Mouse (Mus musculus): ENCODE data around the gene Psma6. TPM values are rescaled to one million over a fixed set of nuclear protein-coding genes. Genes with fewer than 3 reads are reported as not detected.

Psma6 gene
- polyA plus RNA-seq, 1 experiment from 2014 or later: 473 TPM

DNA sequence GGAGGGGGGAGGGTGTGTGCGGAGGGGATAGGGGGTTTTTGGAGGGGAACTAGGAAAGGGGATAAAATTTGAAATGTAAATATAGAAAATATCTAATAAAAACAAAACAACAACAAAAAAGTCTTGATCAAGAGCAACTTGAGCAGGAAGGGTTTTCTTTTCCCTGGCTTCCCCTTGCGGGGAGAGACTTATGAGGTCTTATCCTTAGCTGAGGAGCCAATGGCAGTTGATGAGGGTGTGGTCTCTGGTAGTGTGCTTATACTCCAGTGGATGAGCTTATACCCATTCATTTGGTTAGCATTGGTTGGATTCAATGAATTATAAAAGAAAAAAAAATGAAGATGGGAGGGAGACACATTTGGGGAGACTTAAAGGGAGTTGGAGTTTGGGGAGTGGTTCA is 65.0 kb downstream of the Psma6 start:
- no peaks in the 10 kb centered on the region for H3K9me3 ChIP-seq (ENCODE audit: control insufficient read depth, low read length)
- H3K4me1 ChIP-seq (ENCODE audit: control insufficient read depth, insufficient read depth, low read length): peaks cover 13% of the 10 kb centered on the region
- 92% methylated on average over 2 of the region's 2 CpGs for WGBS
- H3K36me3 ChIP-seq (ENCODE audit: control insufficient read depth, insufficient read depth, low read length): no peaks in the 10 kb centered on the region
- H3K9ac ChIP-seq (ENCODE audit: low read depth, low read length): no peak overlapping the region
- no peak overlapping the region for H3K4me3 ChIP-seq (ENCODE audit: low read length)
- no peak overlapping the region for H3K4me2 ChIP-seq (replicated peaks; ENCODE audit: low read depth, low read length)
- no peak for ATAC-seq (ENCODE audit: low FRiP score, low TSS enrichment)
- H3K27me3 ChIP-seq (ENCODE audit: control insufficient read depth, insufficient read depth, low read length): no peaks in the 10 kb centered on the region
- no peak overlapping the region for H3K27ac ChIP-seq (ENCODE audit: low read depth, low read length)

DNA sequence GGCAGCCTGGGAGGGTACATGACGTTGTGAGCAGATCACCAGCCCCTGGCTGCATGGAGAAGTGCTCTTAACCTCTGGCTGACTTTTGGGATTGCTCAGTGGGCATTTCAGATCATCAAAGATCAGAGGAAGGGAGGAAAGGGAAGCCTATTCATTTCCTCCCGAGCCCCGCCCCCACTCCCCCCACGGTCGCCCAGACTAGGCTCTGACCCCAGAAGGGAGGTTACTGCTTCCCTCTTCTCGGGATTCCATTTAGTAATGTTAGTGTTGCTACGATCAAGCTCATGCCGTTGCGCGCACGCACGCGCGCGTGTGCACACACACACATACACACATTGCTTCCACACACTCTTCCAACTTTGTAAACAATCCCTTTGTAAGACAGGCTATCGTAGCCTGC is 66.4 kb downstream of the Psma6 start:
- ATAC-seq (ENCODE audit: low FRiP score, low TSS enrichment): no peak
- H3K36me3 ChIP-seq (ENCODE audit: control insufficient read depth, insufficient read depth, low read length): no peaks in the 10 kb centered on the region
- H3K9me3 ChIP-seq (ENCODE audit: control insufficient read depth, low read length): no peaks in the 10 kb centered on the region
- H3K4me2 ChIP-seq (replicated peaks; ENCODE audit: low read depth, low read length): no peak overlapping the region
- no peak overlapping the region for H3K9ac ChIP-seq (ENCODE audit: low read depth, low read length)
- WGBS: 42% methylated on average over 16 of the region's 16 CpGs
- H3K27ac ChIP-seq (ENCODE audit: low read depth, low read length): no peak overlapping the region
- H3K27me3 ChIP-seq (ENCODE audit: control insufficient read depth, insufficient read depth, low read length): no peaks in the 10 kb centered on the region
- H3K4me3 ChIP-seq (ENCODE audit: low read length): no peak overlapping the region
- H3K4me1 ChIP-seq (ENCODE audit: control insufficient read depth, insufficient read depth, low read length): peaks cover 13% of the 10 kb centered on the region

DNA sequence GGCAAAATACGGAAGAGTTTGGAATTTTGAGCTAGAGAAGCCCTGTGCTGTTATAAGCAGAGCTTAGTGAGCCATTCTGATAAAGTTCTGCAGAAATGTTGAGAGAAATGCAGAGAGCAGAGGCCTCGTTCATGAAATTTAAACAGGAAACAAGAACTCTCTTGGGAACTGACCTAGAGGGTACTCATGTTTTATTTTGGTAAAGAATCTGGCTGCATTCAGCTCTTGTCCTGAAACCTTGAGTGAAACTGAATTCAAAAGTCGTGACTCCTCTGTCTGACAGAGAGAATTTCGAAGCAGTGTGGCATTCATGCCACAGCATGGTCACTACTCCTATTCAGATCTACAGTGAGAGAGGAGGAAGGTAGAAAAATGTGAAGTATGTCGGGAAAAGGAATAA is 68.8 kb downstream of the Psma6 start:
- 35% methylated on average over 5 of the region's 5 CpGs for WGBS
- no peaks in the 10 kb centered on the region for H3K27me3 ChIP-seq (ENCODE audit: control insufficient read depth, insufficient read depth, low read length)
- no peak for ATAC-seq (ENCODE audit: low FRiP score, low TSS enrichment)
- H3K9ac ChIP-seq (ENCODE audit: low read depth, low read length): no peak overlapping the region
- H3K4me1 ChIP-seq (ENCODE audit: control insufficient read depth, insufficient read depth, low read length): no peaks in the 10 kb centered on the region
- H3K4me3 ChIP-seq (ENCODE audit: low read length): no peak overlapping the region
- no peaks in the 10 kb centered on the region for H3K36me3 ChIP-seq (ENCODE audit: control insufficient read depth, insufficient read depth, low read length)
- H3K9me3 ChIP-seq (ENCODE audit: control insufficient read depth, low read length): no peaks in the 10 kb centered on the region
- peak overlapping the region; percentile 18; the same call in 1 of the 2 replicates for H3K27ac ChIP-seq (ENCODE audit: low read depth, low read length)
- no peak overlapping the region for H3K4me2 ChIP-seq (replicated peaks; ENCODE audit: low read depth, low read length)

DNA sequence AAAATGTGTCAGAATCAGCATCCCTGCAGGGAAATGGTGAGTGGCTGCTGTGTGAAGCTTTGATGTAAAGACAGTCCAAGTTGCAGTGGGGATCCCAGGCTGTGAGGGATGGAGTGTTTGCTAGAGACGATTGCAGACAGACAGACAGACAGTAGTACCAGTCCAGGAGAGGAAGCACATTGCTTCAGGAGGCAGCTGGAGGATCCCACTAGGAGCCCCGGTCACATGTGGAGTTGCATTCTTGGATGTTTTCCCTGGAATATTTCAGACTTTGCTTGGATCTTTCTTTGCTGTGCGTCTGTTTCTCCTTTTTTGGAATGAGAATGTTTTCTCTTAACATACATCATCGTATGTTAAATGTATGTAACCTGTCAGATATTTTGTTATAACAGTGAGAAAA is 69.9 kb downstream of the Psma6 start:
- H3K9ac ChIP-seq (ENCODE audit: low read depth, low read length): no peak overlapping the region
- H3K27ac ChIP-seq (ENCODE audit: low read depth, low read length): no peak overlapping the region
- no peaks in the 10 kb centered on the region for H3K27me3 ChIP-seq (ENCODE audit: control insufficient read depth, insufficient read depth, low read length)
- WGBS: 67% methylated on average over 4 of the region's 4 CpGs
- H3K4me1 ChIP-seq (ENCODE audit: control insufficient read depth, insufficient read depth, low read length): no peaks in the 10 kb centered on the region
- H3K4me3 ChIP-seq (ENCODE audit: low read length): no peak overlapping the region
- H3K4me2 ChIP-seq (replicated peaks; ENCODE audit: low read depth, low read length): no peak overlapping the region
- no peak for ATAC-seq (ENCODE audit: low FRiP score, low TSS enrichment)
- H3K36me3 ChIP-seq (ENCODE audit: control insufficient read depth, insufficient read depth, low read length): no peaks in the 10 kb centered on the region
- no peaks in the 10 kb centered on the region for H3K9me3 ChIP-seq (ENCODE audit: control insufficient read depth, low read length)

DNA sequence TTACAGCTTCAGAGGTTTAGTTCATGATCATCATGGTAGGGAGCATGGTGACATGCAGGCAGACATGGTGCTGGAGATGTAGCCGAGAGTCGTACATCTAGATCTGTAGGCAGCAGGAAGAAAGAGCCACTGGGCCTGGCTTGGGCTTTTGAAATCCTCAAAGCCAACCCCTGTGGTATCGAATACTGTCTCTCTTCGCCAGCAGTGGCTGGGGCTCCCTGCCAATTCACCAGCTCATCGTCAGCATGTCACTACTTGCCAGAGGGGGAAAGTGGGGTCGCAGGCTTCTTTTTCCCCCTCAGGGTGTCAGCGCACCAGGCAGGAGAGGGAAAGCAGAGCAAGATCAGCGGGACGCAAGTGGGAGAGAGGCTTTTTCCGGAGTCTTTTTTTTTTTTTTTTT is 71.2 kb downstream of the Psma6 start:
- no peak for ATAC-seq (ENCODE audit: low FRiP score, low TSS enrichment)
- 0 out of 2 replicates have a peak, but pooled peaks cover 3% of the 10 kb centered on the region for H3K4me1 ChIP-seq (ENCODE audit: control insufficient read depth, insufficient read depth, low read length)
- no peak overlapping the region for H3K27ac ChIP-seq (ENCODE audit: low read depth, low read length)
- H3K4me3 ChIP-seq (ENCODE audit: low read length): no peak overlapping the region
- H3K36me3 ChIP-seq (ENCODE audit: control insufficient read depth, insufficient read depth, low read length): no peaks in the 10 kb centered on the region
- no peaks in the 10 kb centered on the region for H3K27me3 ChIP-seq (ENCODE audit: control insufficient read depth, insufficient read depth, low read length)
- H3K9ac ChIP-seq (ENCODE audit: low read depth, low read length): no peak overlapping the region
- WGBS: 90% methylated on average over 9 of the region's 10 CpGs
- H3K9me3 ChIP-seq (ENCODE audit: control insufficient read depth, low read length): no peaks in the 10 kb centered on the region
- no peak overlapping the region for H3K4me2 ChIP-seq (replicated peaks; ENCODE audit: low read depth, low read length)

DNA sequence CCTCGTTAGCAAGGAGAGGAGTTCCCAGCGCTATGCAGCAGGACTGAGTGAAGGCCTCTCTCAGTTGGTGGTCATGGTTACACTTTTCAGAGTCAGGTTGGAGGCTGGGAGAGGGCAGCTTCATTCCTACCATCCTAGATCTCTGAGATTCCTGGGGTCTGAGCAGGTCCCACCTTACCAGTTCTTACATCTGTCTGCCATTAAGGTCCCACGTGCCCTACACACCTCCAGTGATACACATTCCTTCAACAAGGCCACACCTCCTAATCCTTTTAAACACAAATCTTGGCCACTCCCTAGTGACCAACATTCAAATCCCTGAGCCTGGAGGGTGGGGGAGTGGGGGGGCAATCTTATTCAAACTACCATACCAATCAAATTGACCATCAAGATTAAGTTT is 72.1 kb downstream of the Psma6 start:
- H3K27me3 ChIP-seq (ENCODE audit: control insufficient read depth, insufficient read depth, low read length): no peaks in the 10 kb centered on the region
- no peaks in the 10 kb centered on the region for H3K36me3 ChIP-seq (ENCODE audit: control insufficient read depth, insufficient read depth, low read length)
- ATAC-seq (ENCODE audit: low FRiP score, low TSS enrichment): no peak
- no peak overlapping the region for H3K4me3 ChIP-seq (ENCODE audit: low read length)
- 70% methylated on average over 3 of the region's 3 CpGs for WGBS
- H3K9me3 ChIP-seq (ENCODE audit: control insufficient read depth, low read length): no peaks in the 10 kb centered on the region
- no peak overlapping the region for H3K27ac ChIP-seq (ENCODE audit: low read depth, low read length)
- H3K4me1 ChIP-seq (ENCODE audit: control insufficient read depth, insufficient read depth, low read length): peaks cover 6% of the 10 kb centered on the region; the same call in 1 of the 2 replicates
- H3K4me2 ChIP-seq (replicated peaks; ENCODE audit: low read depth, low read length): no peak overlapping the region
- no peak overlapping the region for H3K9ac ChIP-seq (ENCODE audit: low read depth, low read length)

DNA sequence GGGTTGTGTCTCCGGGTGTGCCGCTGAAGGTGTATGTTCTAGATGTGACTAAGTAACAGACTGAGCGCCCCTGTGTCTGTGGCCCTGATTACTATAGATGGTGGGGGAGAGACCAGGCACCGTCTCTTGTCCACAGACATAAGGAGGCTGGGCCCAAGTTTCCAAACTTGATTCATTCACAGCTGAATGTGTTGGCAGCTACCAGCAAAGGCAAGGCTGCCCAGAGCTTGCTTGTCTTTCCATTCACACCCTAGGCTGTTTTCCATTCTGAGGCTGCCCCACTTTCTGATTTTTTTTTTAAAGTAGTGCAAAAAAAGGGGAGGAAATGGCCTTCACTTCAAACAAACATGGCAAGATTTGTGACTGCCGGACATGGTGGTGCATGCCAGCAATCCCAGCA is 72.9 kb downstream of the Psma6 start:
- Histone ChIP-seq H3K27ac (ENCODE audit: low read depth, low read length) (no peak overlapping the region), H3K4me3 (ENCODE audit: low read length) (no peak overlapping the region), H3K4me1 (ENCODE audit: control insufficient read depth, insufficient read depth, low read length) (peaks cover 11% of the 10 kb centered on the region), H3K9ac (ENCODE audit: low read depth, low read length) (no peak overlapping the region), H3K9me3 (ENCODE audit: control insufficient read depth, low read length) (no peaks in the 10 kb centered on the region), H3K36me3 (ENCODE audit: control insufficient read depth, insufficient read depth, low read length) (no peaks in the 10 kb centered on the region), H3K4me2 (replicated peaks; ENCODE audit: low read depth, low read length) (no peak overlapping the region), H3K27me3 (ENCODE audit: control insufficient read depth, insufficient read depth, low read length) (no peaks in the 10 kb centered on the region)
- WGBS: 81% methylated on average over 5 of the region's 5 CpGs
- no peak for ATAC-seq (ENCODE audit: low FRiP score, low TSS enrichment)

DNA sequence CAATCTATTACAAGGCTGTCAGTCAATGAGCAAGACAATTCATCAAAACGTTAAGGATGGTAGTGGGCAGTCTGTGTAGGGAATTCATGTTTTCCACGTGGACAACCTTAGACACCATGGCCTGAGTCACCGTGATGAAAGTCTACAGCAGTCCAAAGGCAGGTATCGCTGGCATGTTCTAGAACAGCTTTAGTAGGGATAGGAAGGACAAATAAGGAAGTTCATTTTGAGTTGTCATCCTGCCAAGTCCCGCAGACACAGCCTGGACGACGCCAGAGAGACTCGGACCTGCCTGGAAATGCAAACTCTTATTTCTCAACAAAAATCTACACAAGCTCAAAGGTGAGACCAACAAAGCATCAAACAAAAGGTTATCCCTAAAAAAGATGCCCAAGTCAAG is 75.7 kb downstream of the Psma6 start:
- H3K9ac ChIP-seq (ENCODE audit: low read depth, low read length): no peak overlapping the region
- 77% methylated on average over 8 of the region's 8 CpGs for WGBS
- H3K27ac ChIP-seq (ENCODE audit: low read depth, low read length): no peak overlapping the region
- ATAC-seq (ENCODE audit: low FRiP score, low TSS enrichment): no peak
- H3K4me1 ChIP-seq (ENCODE audit: control insufficient read depth, insufficient read depth, low read length): peaks cover 28% of the 10 kb centered on the region
- no peaks in the 10 kb centered on the region for H3K9me3 ChIP-seq (ENCODE audit: control insufficient read depth, low read length)
- H3K4me3 ChIP-seq (ENCODE audit: low read length): no peak overlapping the region
- no peak overlapping the region for H3K4me2 ChIP-seq (replicated peaks; ENCODE audit: low read depth, low read length)
- no peaks in the 10 kb centered on the region for H3K27me3 ChIP-seq (ENCODE audit: control insufficient read depth, insufficient read depth, low read length)
- H3K36me3 ChIP-seq (ENCODE audit: control insufficient read depth, insufficient read depth, low read length): no peaks in the 10 kb centered on the region

DNA sequence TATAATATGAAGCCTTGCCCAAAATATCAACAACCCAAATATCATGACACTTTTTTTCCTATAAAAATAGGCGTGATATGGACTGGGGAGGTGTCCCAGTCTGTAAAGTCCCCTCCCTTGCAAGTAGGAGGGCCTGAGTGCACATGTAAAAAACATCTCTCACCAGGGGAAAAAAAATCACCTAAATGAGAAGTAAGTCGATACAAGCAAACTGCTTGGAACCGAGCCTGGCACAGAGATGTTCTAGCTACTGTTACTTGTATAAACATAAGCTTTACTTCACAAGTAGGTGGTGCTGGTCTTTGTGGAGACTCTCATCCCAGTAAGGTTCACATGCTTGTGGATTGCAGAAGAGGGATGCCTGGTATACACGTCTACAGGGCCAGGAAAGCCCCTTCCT is 76.9 kb downstream of the Psma6 start:
- Histone ChIP-seq H3K4me1 (ENCODE audit: control insufficient read depth, insufficient read depth, low read length) (peaks cover 37% of the 10 kb centered on the region), H3K9ac (ENCODE audit: low read depth, low read length) (no peak overlapping the region), H3K4me2 (replicated peaks; ENCODE audit: low read depth, low read length) (no peak overlapping the region), H3K9me3 (ENCODE audit: control insufficient read depth, low read length) (no peaks in the 10 kb centered on the region), H3K36me3 (ENCODE audit: control insufficient read depth, insufficient read depth, low read length) (no peaks in the 10 kb centered on the region), H3K27me3 (ENCODE audit: control insufficient read depth, insufficient read depth, low read length) (no peaks in the 10 kb centered on the region), H3K27ac (ENCODE audit: low read depth, low read length) (no peak overlapping the region), H3K4me3 (ENCODE audit: low read length) (no peak overlapping the region)
- no peak for ATAC-seq (ENCODE audit: low FRiP score, low TSS enrichment)
- 48% methylated on average over 4 of the region's 4 CpGs for WGBS

DNA sequence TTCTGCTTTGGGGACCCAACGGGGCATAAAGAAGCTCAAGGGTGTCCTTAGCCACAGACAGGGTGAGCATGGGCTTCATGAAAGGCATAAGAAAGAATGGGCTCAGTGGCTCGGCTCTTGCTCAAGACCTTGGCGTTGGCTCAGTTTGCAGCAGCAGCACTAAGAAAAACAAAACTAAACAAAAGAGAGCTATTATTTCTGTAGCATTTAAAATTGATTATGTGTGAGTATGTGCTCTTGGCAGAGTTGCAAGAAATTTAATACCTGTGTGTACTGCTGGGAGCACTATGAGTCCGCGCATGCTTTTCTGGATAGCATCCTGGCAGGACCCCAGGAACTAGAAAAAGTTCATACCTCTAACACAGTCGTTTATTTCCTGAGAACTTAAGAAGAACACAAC is 77.7 kb downstream of the Psma6 start:
- H3K4me2 ChIP-seq (replicated peaks; ENCODE audit: low read depth, low read length): no peak overlapping the region

More for the DNA sequence above, 77.7 kb downstream of the Psma6 start:
- 60% methylated on average over 6 of the region's 6 CpGs for WGBS
- no peak overlapping the region for H3K4me3 ChIP-seq (ENCODE audit: low read length)
- H3K27me3 ChIP-seq (ENCODE audit: control insufficient read depth, insufficient read depth, low read length): no peaks in the 10 kb centered on the region
- no peak overlapping the region for H3K27ac ChIP-seq (ENCODE audit: low read depth, low read length)
- no peak overlapping the region for H3K9ac ChIP-seq (ENCODE audit: low read depth, low read length)
- H3K36me3 ChIP-seq (ENCODE audit: control insufficient read depth, insufficient read depth, low read length): no peaks in the 10 kb centered on the region
- H3K4me1 ChIP-seq (ENCODE audit: control insufficient read depth, insufficient read depth, low read length): peaks cover 41% of the 10 kb centered on the region
- no peak for ATAC-seq (ENCODE audit: low FRiP score, low TSS enrichment)
- no peaks in the 10 kb centered on the region for H3K9me3 ChIP-seq (ENCODE audit: control insufficient read depth, low read length)
